Mouse (Mus musculus) leukemia stem cell, adult 10-12 weeks (primary cell): ENCODE data around the gene Tchp. TPM values are rescaled to one million over a fixed set of nuclear protein-coding genes. Genes with fewer than 3 reads are reported as not detected.

Experiments used
- polyA plus RNA-seq: library from polyadenylated mRNA; stranded (reverse); fragments of >175 nt; gene quantifications from 2 replicates; pipeline ENCODE4 v1.2.3, GENCODE M21; 2012; ENCODE audit warnings: low replicate concordance

Gene Tchp
- polyA plus RNA-seq: 10.7 and 24.2 TPM in 2 replicates

DNA sequence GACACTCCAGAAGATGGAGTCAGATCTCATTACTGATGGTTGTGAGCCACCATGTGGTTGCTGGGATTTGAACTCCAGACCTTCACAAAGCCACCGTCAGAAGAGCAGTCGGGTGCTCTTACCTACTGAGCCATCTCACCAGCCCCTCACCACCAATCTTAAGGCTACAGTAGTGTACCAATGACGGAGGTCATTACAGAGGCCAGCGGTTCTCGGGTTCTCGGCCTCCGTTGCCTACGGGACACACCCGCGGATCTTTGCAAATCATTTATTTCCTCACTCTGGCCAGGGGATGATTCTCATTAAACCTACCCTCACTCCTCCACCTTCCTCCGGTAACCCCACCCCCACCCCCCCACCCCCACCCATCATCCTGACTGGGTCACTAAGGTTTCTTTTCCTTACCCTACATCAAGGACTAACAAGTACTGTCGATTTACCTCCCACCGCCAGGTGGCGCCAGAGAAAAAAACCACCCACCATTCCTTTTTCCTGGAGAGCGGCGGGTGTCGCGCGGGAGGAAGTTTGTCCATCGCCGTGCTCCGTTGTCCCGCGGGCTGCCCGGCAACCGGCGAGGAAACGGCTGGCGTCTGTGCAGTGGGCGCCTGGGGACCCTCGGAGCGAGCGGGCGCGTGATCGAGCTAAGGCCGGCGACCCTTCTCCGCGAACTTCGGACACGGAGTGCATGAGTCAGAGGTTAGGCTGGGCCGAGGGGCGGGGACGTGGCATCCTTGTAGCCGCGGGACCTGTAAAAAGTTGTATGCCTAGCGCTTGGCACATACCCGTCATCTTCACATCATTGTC is at the start of gene Tchp:
Tchp (plus strand) TSS at position 496 of the 804 bp plus-strand sequence.

DNA sequence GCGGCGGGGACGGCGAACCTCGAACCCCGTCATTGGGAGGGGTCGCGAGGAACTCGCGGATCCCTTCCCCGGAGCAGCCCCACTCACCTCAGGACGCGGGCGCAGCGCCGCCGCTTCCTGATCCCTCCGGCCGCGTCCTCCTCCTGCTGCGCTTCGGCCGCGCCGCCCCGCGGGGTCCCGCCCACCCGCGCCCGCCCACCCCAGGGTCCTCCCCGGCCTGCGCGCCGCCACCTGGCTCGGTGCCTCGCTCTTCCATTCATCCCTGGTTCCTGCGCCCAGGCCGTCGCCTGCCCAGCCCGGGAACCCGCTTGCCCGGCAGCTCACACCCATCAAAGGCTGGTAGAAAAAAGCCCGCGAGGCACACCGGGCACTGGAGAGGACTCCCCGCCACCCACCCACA is 49.3 kb upstream of the Tchp start, which contains the start of gene Trpv4:
Trpv4 (minus strand) TSS at position 167 of the 400 bp plus-strand sequence.

DNA sequence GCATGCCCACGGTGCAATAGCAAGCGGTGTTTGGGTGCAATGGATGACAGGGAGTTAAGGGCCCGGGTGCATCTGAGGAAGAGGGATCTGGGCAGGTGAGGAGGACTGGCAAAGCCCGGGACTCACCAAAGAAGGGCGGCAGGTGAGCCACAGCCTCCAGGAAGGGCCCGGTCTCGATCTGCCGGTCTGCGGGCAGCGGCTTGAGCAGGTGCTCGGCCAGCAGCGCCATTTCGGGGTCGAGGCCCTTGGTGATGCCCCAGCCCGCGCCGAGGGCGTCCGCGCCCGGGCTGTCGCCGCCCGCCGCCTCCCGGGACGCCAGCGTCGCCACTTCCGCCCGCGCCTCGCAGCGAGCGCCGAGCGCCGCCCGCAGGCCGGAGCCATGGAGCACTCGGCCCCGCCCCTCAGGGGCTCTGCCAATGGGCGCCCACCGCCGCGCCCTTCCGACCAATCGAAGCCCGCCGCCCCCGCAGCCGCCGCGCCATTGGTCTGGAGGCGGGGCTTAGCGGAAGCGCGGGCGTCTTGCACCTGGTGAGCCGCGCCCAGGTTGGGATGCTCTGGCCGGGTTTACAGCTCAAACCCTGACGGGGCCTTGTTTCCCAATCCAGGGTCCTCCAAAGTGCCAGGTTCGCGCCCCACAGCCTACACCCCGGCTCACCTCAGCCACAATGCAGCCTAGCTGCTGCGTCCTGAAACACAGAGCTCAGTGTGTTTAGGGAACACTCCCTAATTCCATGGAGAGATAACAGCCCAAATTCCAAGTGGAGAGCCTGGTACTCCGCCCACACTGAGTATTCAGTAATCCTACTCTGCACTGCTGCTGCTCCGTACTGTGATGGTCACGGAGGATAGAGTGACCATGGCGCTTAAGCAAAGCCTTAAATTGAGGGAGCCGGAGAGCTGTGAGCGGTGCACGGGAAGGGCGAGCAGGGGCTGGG is 16.7 kb upstream of the Tchp start, which contains the start of gene Gltp:
Gltp (minus strand) TSS at position 352 of the 935 bp plus-strand sequence.

Other genes starting within 250 kb of the Tchp start
- gene Fam222a, start 139.7 kb upstream of the Tchp start, polyA plus RNA-seq: 2.7 and 3.6 TPM in 2 replicates
- 1.1 and 2.2 TPM in 2 replicates for gene Trpv4, start 49.3 kb upstream of the Tchp start, polyA plus RNA-seq
- 39.7 and 55.5 TPM in 2 replicates for gene Gltp, start 16.8 kb upstream of the Tchp start, polyA plus RNA-seq
- 404 and 610 TPM in 2 replicates for gene Ankrd13a, start 66.9 kb downstream of the Tchp start, polyA plus RNA-seq
- 91.6 and 159 TPM in 2 replicates for gene Git2, start 67.8 kb downstream of the Tchp start, polyA plus RNA-seq
- gene 1500011B03Rik, start 115.7 kb downstream of the Tchp start, polyA plus RNA-seq: 55.5 and 108 TPM in 2 replicates
- not detected in 2 replicates for gene 4930519G04Rik, start 145.9 kb downstream of the Tchp start, polyA plus RNA-seq
- not detected in 2 replicates for gene Gm9936, start 150.9 kb downstream of the Tchp start, polyA plus RNA-seq
- gene Oasl2, start 189.2 kb downstream of the Tchp start, polyA plus RNA-seq: 0.62 and 0.63 TPM in 2 replicates
- gene Oasl1, start 215.5 kb downstream of the Tchp start, polyA plus RNA-seq: 37.9 and 76.2 TPM in 2 replicates
- 43.8 and 58.4 TPM in 2 replicates for gene 2210016L21Rik, start 234.4 kb downstream of the Tchp start, polyA plus RNA-seq